Mouse (Mus musculus) lung, adult 2 months (tissue): Measurements from ENCODE around the gene Lamc3.

Experiments
- CTCF ChIP-seq: fragments of 200-500 bp; IDR thresholded peaks from 2 replicates; pipeline ENCODE4 v1.5.1; 2011; ENCODE audit warnings: mild to moderate bottlenecking, low read length, control low read depth; ENCODE audit not compliant: insufficient read depth
- POLR2A ChIP-seq: fragments of 200-500 bp; IDR thresholded peaks from 2 replicates; pipeline ENCODE4 v1.6.1; 2011; ENCODE audit warnings: low read depth, mild to moderate bottlenecking, control low read depth, low read length, borderline replicate concordance; ENCODE audit errors: extremely low read depth

DNA sequence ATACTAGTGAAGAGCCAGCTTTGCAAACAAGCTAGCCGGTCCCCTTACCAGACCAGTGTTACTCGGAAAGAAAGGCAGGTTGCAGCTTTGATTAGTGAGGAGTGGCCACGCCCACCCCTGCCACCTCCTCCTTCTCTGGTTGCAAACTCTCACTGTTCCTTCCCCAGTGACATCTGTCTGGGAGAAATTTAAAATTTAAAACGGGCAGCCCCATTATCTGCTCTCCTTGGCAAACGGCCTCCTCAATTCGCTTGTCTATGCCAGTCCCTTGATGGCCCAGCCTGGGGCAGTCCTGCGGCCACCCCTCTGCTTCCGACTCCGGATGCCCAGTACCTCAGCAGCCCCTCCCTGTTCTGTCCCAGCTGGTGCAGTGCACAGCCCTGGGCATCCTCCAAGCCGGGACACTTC is 42.4 kb upstream of the Lamc3 start:
- TF ChIP-seq CTCF, result no peak
- TF ChIP-seq POLR2A, result no peak
